Mouse (Mus musculus): ENCODE measurements around the gene Hist2h2ab. TPM values are rescaled to one million over a fixed set of nuclear protein-coding genes. Genes with fewer than 3 reads are reported as not detected.

Hist2h2ab gene
- polyA plus RNA-seq, 1 experiment from 2014 or later = not detected

- Histone ChIP-seq H3K4me2 (ENCODE audit: low read length) (no peak overlapping the region), H3K9ac (ENCODE audit: low read depth, low read length) (no peak overlapping the region), H3K9me3 (replicated peaks; ENCODE audit: control insufficient read depth, low read length, poor library complexity, severe bottlenecking) (no peaks in the 10 kb centered on the region), H3K27ac (ENCODE audit: low read length) (no peak overlapping the region), H3K4me3 (ENCODE audit: low read depth, low read length) (no peak overlapping the region), H3K36me3 (ENCODE audit: control insufficient read depth, insufficient read depth, low read length) (peaks cover 23% of the 10 kb centered on the region), H3K4me1 (ENCODE audit: control insufficient read depth, insufficient read depth, low read length) (peaks cover 38% of the 10 kb centered on the region), H3K27me3 (ENCODE audit: control insufficient read depth, insufficient read depth, low read depth, low read length) (no peaks in the 10 kb centered on the region)
- ATAC-seq = no peak
- 97% methylated on average over 4 of the region's 4 CpGs for WGBS
Measured at GRCm38 (mm10) chr3:96178427-96178826, 41.2 kb upstream of the Hist2h2ab start.

GRCm38 (mm10) chr3:96178902-96179301 is 40.8 kb upstream of the Hist2h2ab start:
- Histone ChIP-seq H3K9ac (ENCODE audit: low read depth, low read length) (no peak overlapping the region), H3K4me2 (ENCODE audit: low read length) (no peak overlapping the region), H3K4me1 (ENCODE audit: control insufficient read depth, insufficient read depth, low read length) (peaks cover 36% of the 10 kb centered on the region), H3K9me3 (replicated peaks; ENCODE audit: control insufficient read depth, low read length, poor library complexity, severe bottlenecking) (no peaks in the 10 kb centered on the region), H3K36me3 (ENCODE audit: control insufficient read depth, insufficient read depth, low read length) (peaks cover 22% of the 10 kb centered on the region), H3K27me3 (ENCODE audit: control insufficient read depth, insufficient read depth, low read depth, low read length) (no peaks in the 10 kb centered on the region), H3K4me3 (ENCODE audit: low read depth, low read length) (no peak overlapping the region), H3K27ac (ENCODE audit: low read length) (no peak overlapping the region)
- ATAC-seq = no peak
- WGBS = 90% methylated on average over 2 of the region's 2 CpGs

- H3K4me2 ChIP-seq (ENCODE audit: low read length) = no peak overlapping the region
- H3K4me1 ChIP-seq (ENCODE audit: control insufficient read depth, insufficient read depth, low read length) = peaks cover 31% of the 10 kb centered on the region
- H3K9me3 ChIP-seq (replicated peaks; ENCODE audit: control insufficient read depth, low read length, poor library complexity, severe bottlenecking) = no peaks in the 10 kb centered on the region
- ATAC-seq = no peak
- no peak overlapping the region for H3K9ac ChIP-seq (ENCODE audit: low read depth, low read length)
- no peak overlapping the region for H3K27ac ChIP-seq (ENCODE audit: low read length)
- H3K4me3 ChIP-seq (ENCODE audit: low read depth, low read length) = no peak overlapping the region
- H3K27me3 ChIP-seq (ENCODE audit: control insufficient read depth, insufficient read depth, low read depth, low read length) = no peaks in the 10 kb centered on the region
- 52% methylated on average over 4 of the region's 4 CpGs for WGBS
- peaks cover 20% of the 10 kb centered on the region for H3K36me3 ChIP-seq (ENCODE audit: control insufficient read depth, insufficient read depth, low read length)
Measured at GRCm38 (mm10) chr3:96179531-96179930, 40.1 kb upstream of the Hist2h2ab start.

GRCm38 (mm10) chr3:96180727-96181477 is 38.8 kb upstream of the Hist2h2ab start, which contains the start of gene Sv2a:
Gene Sv2a, plus strand, starts transcription at chr3:96181151.
- Histone ChIP-seq H3K27ac (ENCODE audit: low read length) (peak within 1 kb of the TSS; percentile 93), H3K36me3 (ENCODE audit: control insufficient read depth, insufficient read depth, low read length) (peaks cover 20% of the 10 kb centered on the region), H3K4me1 (ENCODE audit: control insufficient read depth, insufficient read depth, low read length) (peaks cover 25% of the 10 kb centered on the region), H3K27me3 (ENCODE audit: control insufficient read depth, insufficient read depth, low read depth, low read length) (no peaks in the 10 kb centered on the region), H3K4me3 (ENCODE audit: low read depth, low read length) (peak within 1 kb of the TSS; percentile 76), H3K9me3 (replicated peaks; ENCODE audit: control insufficient read depth, low read length, poor library complexity, severe bottlenecking) (no peaks in the 10 kb centered on the region), H3K9ac (ENCODE audit: low read depth, low read length) (peak within 1 kb of the TSS; percentile 91), H3K4me2 (ENCODE audit: low read length) (peak within 1 kb of the TSS; percentile 66)
- WGBS = under 1% methylated on average over 19 of the region's 23 CpGs
- peak; percentile 77 for ATAC-seq

- peak; percentile 66 for ATAC-seq
- H3K27me3 ChIP-seq (ENCODE audit: control insufficient read depth, insufficient read depth, low read depth, low read length) = no peaks in the 10 kb centered on the region
- peaks cover 20% of the 10 kb centered on the region for H3K36me3 ChIP-seq (ENCODE audit: control insufficient read depth, insufficient read depth, low read length)
- H3K27ac ChIP-seq (ENCODE audit: low read length) = peak overlapping the region; percentile 93
- H3K4me3 ChIP-seq (ENCODE audit: low read depth, low read length) = peak overlapping the region; percentile 76
- peaks cover 25% of the 10 kb centered on the region for H3K4me1 ChIP-seq (ENCODE audit: control insufficient read depth, insufficient read depth, low read length)
- peak overlapping the region; percentile 91 for H3K9ac ChIP-seq (ENCODE audit: low read depth, low read length)
- 21% methylated on average over 12 of the region's 12 CpGs for WGBS
- H3K4me2 ChIP-seq (ENCODE audit: low read length) = peak overlapping the region; percentile 66
- no peaks in the 10 kb centered on the region for H3K9me3 ChIP-seq (replicated peaks; ENCODE audit: control insufficient read depth, low read length, poor library complexity, severe bottlenecking)
Measured at GRCm38 (mm10) chr3:96181510-96182381, 37.9 kb upstream of the Hist2h2ab start.

GRCm38 (mm10) chr3:96182382-96182776 is 37.3 kb upstream of the Hist2h2ab start:
- Histone ChIP-seq H3K4me1 (ENCODE audit: control insufficient read depth, insufficient read depth, low read length) (peaks cover 25% of the 10 kb centered on the region), H3K27ac (ENCODE audit: low read length) (peak overlapping the region; percentile 93), H3K9me3 (replicated peaks; ENCODE audit: control insufficient read depth, low read length, poor library complexity, severe bottlenecking) (no peaks in the 10 kb centered on the region), H3K4me2 (ENCODE audit: low read length) (peak overlapping the region; percentile 66), H3K27me3 (ENCODE audit: control insufficient read depth, insufficient read depth, low read depth, low read length) (no peaks in the 10 kb centered on the region), H3K4me3 (ENCODE audit: low read depth, low read length) (peak overlapping the region; percentile 76), H3K9ac (ENCODE audit: low read depth, low read length) (peak overlapping the region; percentile 91), H3K36me3 (ENCODE audit: control insufficient read depth, insufficient read depth, low read length) (peaks cover 20% of the 10 kb centered on the region)
- 20% methylated on average over 4 of the region's 4 CpGs for WGBS
- ATAC-seq = no peak

GRCm38 (mm10) chr3:96192977-96193376 is 26.7 kb upstream of the Hist2h2ab start:
- no peaks in the 10 kb centered on the region for H3K27me3 ChIP-seq (ENCODE audit: control insufficient read depth, insufficient read depth, low read depth, low read length)
- ATAC-seq = no peak
- H3K9me3 ChIP-seq (replicated peaks; ENCODE audit: control insufficient read depth, low read length, poor library complexity, severe bottlenecking) = no peaks in the 10 kb centered on the region
- H3K4me3 ChIP-seq (ENCODE audit: low read depth, low read length) = no peak overlapping the region
- peaks cover 11% of the 10 kb centered on the region for H3K4me1 ChIP-seq (ENCODE audit: control insufficient read depth, insufficient read depth, low read length)
- H3K27ac ChIP-seq (ENCODE audit: low read length) = no peak overlapping the region
- peaks cover 39% of the 10 kb centered on the region for H3K36me3 ChIP-seq (ENCODE audit: control insufficient read depth, insufficient read depth, low read length)
- WGBS = 74% methylated on average over 12 of the region's 12 CpGs
- no peak overlapping the region for H3K9ac ChIP-seq (ENCODE audit: low read depth, low read length)
- H3K4me2 ChIP-seq (ENCODE audit: low read length) = no peak overlapping the region

GRCm38 (mm10) chr3:96194966-96195365 is 24.7 kb upstream of the Hist2h2ab start:
- peaks cover 23% of the 10 kb centered on the region for H3K36me3 ChIP-seq (ENCODE audit: control insufficient read depth, insufficient read depth, low read length)

More at GRCm38 (mm10) chr3:96194966-96195365, 24.7 kb upstream of the Hist2h2ab start:
- H3K9me3 ChIP-seq (replicated peaks; ENCODE audit: control insufficient read depth, low read length, poor library complexity, severe bottlenecking) = no peaks in the 10 kb centered on the region
- ATAC-seq = no peak
- WGBS = 89% methylated on average over 10 of the region's 10 CpGs
- H3K4me3 ChIP-seq (ENCODE audit: low read depth, low read length) = no peak overlapping the region
- peaks cover 12% of the 10 kb centered on the region for H3K4me1 ChIP-seq (ENCODE audit: control insufficient read depth, insufficient read depth, low read length)
- H3K27ac ChIP-seq (ENCODE audit: low read length) = no peak overlapping the region
- H3K9ac ChIP-seq (ENCODE audit: low read depth, low read length) = no peak overlapping the region
- H3K27me3 ChIP-seq (ENCODE audit: control insufficient read depth, insufficient read depth, low read depth, low read length) = no peaks in the 10 kb centered on the region
- H3K4me2 ChIP-seq (ENCODE audit: low read length) = no peak overlapping the region
